Mouse (Mus musculus): Measurements from ENCODE around the gene Ush2a.

Gene Ush2a

GRCm38 (mm10) chr1:189007239-189007979, 745.6 kb downstream of the Ush2a start, which contains the start of gene Kctd3:
TSS of gene Kctd3 (minus strand) at chr1:189007841.
- peak; percentile 95 to 97 for DNase-seq (ENCODE audit: low spot score in 2 of 2)

GRCm38 (mm10) chr1:189007980-189008324, 746.1 kb downstream of the Ush2a start:
- DNase-seq (ENCODE audit: low spot score in 2 of 2) = no peak

GRCm38 (mm10) chr1:189010671-189011070, 748.8 kb downstream of the Ush2a start:
- DNase-seq (ENCODE audit: low spot score in 2 of 2) = no peak

GRCm38 (mm10) chr1:189012846-189013586, 751.2 kb downstream of the Ush2a start:
- DNase-seq (ENCODE audit: low spot score in 2 of 2) = peak in 1 of 2 experiments; percentile 26

GRCm38 (mm10) chr1:189013587-189013921, 751.7 kb downstream of the Ush2a start:
- DNase-seq (ENCODE audit: low spot score in 2 of 2) = no peak

Measured in urinary bladder, postnatal 36 days (tissue).